Mouse (Mus musculus) neural tube, embryonic 15.5 days (tissue): ENCODE measurements around the gene Nudt15. TPM values are rescaled to one million over a fixed set of nuclear protein-coding genes. Genes with fewer than 3 reads are reported as not detected.
A peak's percentile ranks its signal among the peaks of the same experiment; 100 is the strongest.

Source experiments
- ATAC-seq: fragments of 200-750 bp; cut with Nextera tagmentation; 2 replicates; pipeline ENCODE4 v1.8.0; 2017; ENCODE audit warnings: mild to moderate bottlenecking, moderate TSS enrichment, moderate library complexity; ENCODE audit not compliant: low FRiP score
- H3K27ac ChIP-seq: fragments of 300-500 bp; sonication (generic); replicated peaks from 2 replicates; pipeline ENCODE4 v1.5.1; 2015; ENCODE audit warnings: mild to moderate bottlenecking, inconsistent platforms
- H3K27me3 ChIP-seq: fragments of 300-500 bp; sonication (generic); replicated peaks from 2 replicates; pipeline ENCODE4 v1.6.1; 2015; ENCODE audit warnings: inconsistent platforms
- H3K36me3 ChIP-seq: fragments of 300-500 bp; sonication (generic); 2 replicates; pipeline ENCODE4 v1.6.1; 2015; ENCODE audit warnings: inconsistent platforms
- H3K4me1 ChIP-seq: fragments of 300-500 bp; sonication (generic); 2 replicates; pipeline ENCODE4 v1.6.1; 2015; ENCODE audit warnings: inconsistent platforms
- H3K4me2 ChIP-seq: fragments of 300-500 bp; sonication (generic); 2 replicates; pipeline ENCODE4 v1.6.1; 2015; ENCODE audit warnings: inconsistent platforms, mild to moderate bottlenecking, moderate library complexity
- H3K4me3 ChIP-seq: fragments of 300-500 bp; sonication (generic); replicated peaks from 2 replicates; pipeline ENCODE4 v1.5.1; 2015; ENCODE audit warnings: mild to moderate bottlenecking, inconsistent platforms
- H3K9ac ChIP-seq: fragments of 300-500 bp; sonication (generic); replicated peaks from 2 replicates; pipeline ENCODE4 v1.6.1; 2015; ENCODE audit warnings: mild to moderate bottlenecking, inconsistent platforms
- H3K9me3 ChIP-seq: fragments of 300-500 bp; sonication (generic); replicated peaks from 2 replicates; pipeline ENCODE4 v1.6.1; 2016; ENCODE audit warnings: inconsistent platforms
- WGBS: fragments of 180-500 bp; shearing (Covaris S2); methylation state at CpG from one replicate; pipeline ENCODE4 v1.1.7; 2015; ENCODE audit warnings: mixed read lengths; 5-methylcytosine and 5-hydroxymethylcytosine counted together
- polyA plus RNA-seq: library from polyadenylated mRNA; unstranded; fragments of >200 nt; fragmentation: Nextera tagmentation; extraction: Ambion mirVana; gene quantifications from 2 replicates; pipeline ENCODE4 v1.2.1, GENCODE M21; 2015

Nudt15 gene
- polyA plus RNA-seq, 1 experiment from 2014 or later = 8.5 TPM

DNA sequence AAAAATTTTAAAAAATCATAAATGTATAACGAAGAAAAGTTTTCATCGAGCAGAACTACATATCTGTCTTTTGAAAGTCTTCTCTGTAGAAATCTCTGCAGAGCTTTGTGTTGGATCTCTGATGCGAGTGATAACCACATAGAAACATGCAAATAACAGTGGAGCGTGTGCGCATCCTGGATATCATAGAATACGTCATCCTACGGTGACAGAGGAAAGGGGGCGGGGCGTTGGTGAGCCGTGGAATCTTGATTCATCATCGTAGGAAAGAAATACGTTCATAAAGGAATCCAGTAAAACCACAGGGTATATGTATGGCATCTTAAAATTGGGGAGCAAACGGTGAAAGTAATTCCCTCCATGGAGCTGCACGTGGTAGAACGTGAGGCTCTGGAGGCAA lies 40.8 kb downstream of the Nudt15 start:
- H3K27me3 ChIP-seq = no peaks in the 10 kb centered on the region
- H3K9me3 ChIP-seq = no peaks in the 10 kb centered on the region
- no peak overlapping the region for H3K4me2 ChIP-seq
- H3K36me3 ChIP-seq = no peaks in the 10 kb centered on the region; the same call in 1 of the 2 replicates
- no peak overlapping the region for H3K27ac ChIP-seq
- no peak for ATAC-seq
- no peak overlapping the region for H3K9ac ChIP-seq
- peaks cover 31% of the 10 kb centered on the region for H3K4me1 ChIP-seq
- H3K4me3 ChIP-seq = no peak overlapping the region
- 93% methylated on average over 15 of the region's 15 CpGs for WGBS

DNA sequence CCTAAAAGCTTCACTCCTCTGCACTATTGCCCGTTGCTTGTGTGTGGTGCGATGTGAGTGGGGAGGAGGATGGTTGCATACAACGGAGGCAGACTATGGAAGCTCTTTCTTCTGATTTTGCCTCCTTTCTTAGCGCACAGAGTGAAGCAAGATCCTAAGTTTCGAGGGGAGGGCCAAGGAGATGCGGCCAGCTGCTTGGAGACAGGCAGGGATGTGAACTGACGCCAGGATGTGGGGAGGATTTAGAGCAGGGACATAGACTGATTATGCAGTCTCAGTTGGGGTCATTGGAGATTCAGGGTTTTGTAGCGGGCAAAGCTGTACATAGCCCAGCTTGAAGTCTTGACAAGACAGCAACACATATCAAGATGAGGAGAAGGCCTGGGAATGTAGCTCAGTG lies 41.8 kb downstream of the Nudt15 start:
- H3K27me3 ChIP-seq = no peaks in the 10 kb centered on the region
- no peak overlapping the region for H3K4me2 ChIP-seq
- WGBS = 61% methylated on average over 8 of the region's 8 CpGs
- H3K27ac ChIP-seq = no peak overlapping the region
- H3K9ac ChIP-seq = no peak overlapping the region
- peaks cover 29% of the 10 kb centered on the region for H3K4me1 ChIP-seq
- no peak for ATAC-seq
- no peaks in the 10 kb centered on the region for H3K9me3 ChIP-seq
- H3K36me3 ChIP-seq = no peaks in the 10 kb centered on the region
- no peak overlapping the region for H3K4me3 ChIP-seq

DNA sequence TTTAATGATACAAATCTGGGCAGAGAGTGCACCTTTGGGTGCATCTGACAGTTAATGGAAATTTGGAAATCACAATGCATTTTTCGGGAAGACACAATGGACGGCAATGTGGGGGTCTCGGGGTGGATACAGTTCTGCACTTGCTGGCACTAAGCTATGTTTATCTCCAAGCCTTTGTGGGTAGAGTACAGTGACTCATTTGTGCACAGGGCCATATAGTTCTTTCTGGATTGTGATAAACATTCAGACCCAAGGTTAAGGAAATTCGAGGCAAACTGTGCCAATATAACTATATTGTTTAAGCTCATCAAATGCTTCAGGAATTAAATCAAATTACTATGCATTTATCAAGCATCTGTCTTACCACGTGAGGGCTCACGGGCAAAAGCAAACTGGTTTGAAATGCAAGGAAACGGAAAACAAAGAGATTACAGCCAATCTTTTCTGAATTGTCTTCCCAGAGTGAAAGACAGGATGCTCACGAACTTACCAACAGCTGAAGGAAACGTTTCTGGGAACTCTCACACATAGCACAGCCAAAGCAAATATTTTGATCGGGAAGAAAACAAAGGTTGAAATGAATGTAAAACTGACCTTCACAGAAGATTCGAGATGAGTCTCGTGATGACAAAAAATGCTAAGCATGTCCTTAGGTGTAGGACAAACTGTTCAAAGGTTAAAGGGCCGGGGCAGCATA lies 44.7 kb downstream of the Nudt15 start:
- no peak for ATAC-seq
- H3K4me1 ChIP-seq = peaks cover 19% of the 10 kb centered on the region
- no peak overlapping the region for H3K4me3 ChIP-seq
- no peaks in the 10 kb centered on the region for H3K36me3 ChIP-seq
- no peaks in the 10 kb centered on the region for H3K27me3 ChIP-seq
- 45% methylated on average over 13 of the region's 13 CpGs for WGBS
- no peak overlapping the region for H3K9ac ChIP-seq
- no peak overlapping the region for H3K4me2 ChIP-seq
- no peaks in the 10 kb centered on the region for H3K9me3 ChIP-seq
- peak overlapping the region; percentile 72 for H3K27ac ChIP-seq

DNA sequence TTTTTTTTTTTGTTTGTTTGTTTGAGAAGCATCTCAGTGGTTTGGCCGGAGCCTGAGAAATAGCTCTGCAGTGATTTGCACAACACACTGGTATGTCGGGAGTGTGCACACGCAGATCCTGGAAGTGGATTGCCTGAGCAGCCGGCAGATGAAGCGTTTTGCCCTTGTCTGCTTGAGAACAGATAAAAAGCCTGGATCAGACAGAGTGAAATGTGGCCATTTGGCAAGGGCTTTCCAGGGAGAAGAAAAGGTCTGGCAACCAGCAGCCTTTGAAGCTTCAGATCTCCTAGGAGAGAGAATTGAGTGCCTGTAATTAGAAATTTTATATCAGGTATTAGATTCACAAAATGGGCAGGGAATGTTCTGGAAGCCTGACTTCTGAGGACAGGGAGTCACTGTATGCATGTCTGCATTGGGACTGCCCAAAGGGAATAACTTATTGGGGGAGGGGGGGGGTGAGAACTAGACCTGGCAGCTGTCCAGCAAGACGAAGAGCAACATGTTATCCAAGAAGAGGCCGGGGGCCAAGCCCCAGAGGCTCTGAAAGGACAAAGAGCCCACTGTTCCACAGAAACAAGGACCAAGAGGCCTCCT lies 45.4 kb downstream of the Nudt15 start:
- ATAC-seq = peak; percentile 78
- no peak overlapping the region for H3K4me3 ChIP-seq

DNA sequence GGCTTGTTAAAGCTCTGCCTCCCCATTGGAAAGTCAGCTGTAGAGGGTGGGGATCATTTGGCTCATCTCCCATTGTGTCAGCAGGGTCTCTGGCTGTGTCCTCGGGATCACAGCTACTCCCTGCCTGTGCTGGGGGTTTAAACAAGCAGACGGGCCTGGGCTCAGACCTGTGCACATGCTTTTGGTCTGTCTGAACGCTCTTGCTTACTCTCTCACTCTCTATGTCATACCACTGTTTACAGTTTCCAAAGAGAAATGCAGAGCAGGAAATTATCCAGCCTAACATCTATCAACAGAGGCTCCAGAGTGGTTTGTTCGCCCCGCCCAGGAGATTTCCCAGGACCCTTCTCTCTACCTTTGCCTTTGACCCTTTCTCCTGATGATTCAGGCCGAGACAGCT lies 46.3 kb downstream of the Nudt15 start:
- H3K27me3 ChIP-seq = no peaks in the 10 kb centered on the region
- H3K9me3 ChIP-seq = no peaks in the 10 kb centered on the region
- peak overlapping the region; percentile 72 for H3K27ac ChIP-seq
- H3K9ac ChIP-seq = no peak overlapping the region
- no peak overlapping the region for H3K4me3 ChIP-seq
- H3K4me2 ChIP-seq = no peak overlapping the region
- 64% methylated on average over 6 of the region's 6 CpGs for WGBS
- H3K4me1 ChIP-seq = peaks cover 19% of the 10 kb centered on the region
- no peak for ATAC-seq
- no peaks in the 10 kb centered on the region for H3K36me3 ChIP-seq

More for the DNA sequence above, 45.4 kb downstream of the Nudt15 start:
- Histone ChIP-seq H3K27ac (peak overlapping the region; percentile 72), H3K9ac (no peak overlapping the region), H3K27me3 (no peaks in the 10 kb centered on the region), H3K4me1 (peaks cover 19% of the 10 kb centered on the region), H3K36me3 (no peaks in the 10 kb centered on the region), H3K9me3 (no peaks in the 10 kb centered on the region), H3K4me2 (no peak overlapping the region)
- 22% methylated on average over 7 of the region's 7 CpGs for WGBS

DNA sequence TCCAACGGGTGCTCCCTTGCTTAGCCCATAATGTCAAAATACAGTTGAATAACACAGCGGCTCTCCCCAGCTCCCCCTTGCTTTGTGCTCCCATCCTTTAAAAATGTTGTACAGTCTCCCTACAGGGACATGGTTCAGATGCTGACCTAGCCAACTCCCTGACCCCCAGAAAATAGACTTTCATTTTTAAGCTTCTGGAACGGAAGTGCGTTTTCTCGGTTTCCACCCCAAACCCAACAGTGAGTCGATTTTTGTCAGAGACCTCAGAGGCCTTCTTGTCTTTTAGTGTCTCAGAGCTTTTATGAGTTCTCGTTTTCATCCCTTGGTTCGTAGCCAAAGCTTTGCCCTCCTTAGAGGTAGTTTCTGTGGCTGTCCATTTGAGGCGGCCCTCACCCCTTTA lies 46.8 kb downstream of the Nudt15 start:
- ATAC-seq = no peak

DNA sequence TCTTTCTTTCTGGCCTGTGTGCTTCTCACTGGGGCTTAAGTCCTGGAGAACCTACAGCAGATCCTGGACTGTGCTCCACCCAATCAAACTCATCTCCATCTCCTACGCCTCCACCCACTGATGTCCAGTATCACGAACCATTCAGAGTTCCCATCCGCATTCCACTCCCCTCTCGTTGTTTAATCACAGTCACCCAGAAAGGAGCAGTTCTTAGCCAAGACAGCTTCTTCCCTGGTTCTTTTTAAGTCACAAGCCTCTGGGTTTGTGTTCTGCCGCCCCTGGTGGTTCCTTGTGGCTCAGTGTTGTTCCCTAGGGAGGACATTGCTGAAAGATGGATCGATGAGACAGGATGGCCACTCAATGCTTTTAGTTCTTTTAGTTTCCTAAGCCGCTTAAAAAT lies 52.3 kb downstream of the Nudt15 start:
- Histone ChIP-seq H3K4me2 (no peak overlapping the region), H3K9me3 (peaks cover 4% of the 10 kb centered on the region; the same call in 1 of the 2 replicates), H3K27ac (no peak overlapping the region), H3K27me3 (no peaks in the 10 kb centered on the region), H3K4me3 (no peak overlapping the region), H3K4me1 (no peaks in the 10 kb centered on the region), H3K9ac (no peak overlapping the region), H3K36me3 (no peaks in the 10 kb centered on the region)
- ATAC-seq = no peak
- 74% methylated on average over 7 of the region's 7 CpGs for WGBS

More for the DNA sequence above, 46.8 kb downstream of the Nudt15 start:
- no peaks in the 10 kb centered on the region for H3K9me3 ChIP-seq
- H3K9ac ChIP-seq = no peak overlapping the region
- H3K27ac ChIP-seq = peak overlapping the region; percentile 72
- no peak overlapping the region for H3K4me3 ChIP-seq
- H3K4me2 ChIP-seq = no peak overlapping the region
- no peaks in the 10 kb centered on the region for H3K36me3 ChIP-seq
- no peaks in the 10 kb centered on the region for H3K27me3 ChIP-seq
- 78% methylated on average over 9 of the region's 9 CpGs for WGBS
- H3K4me1 ChIP-seq = peaks cover 19% of the 10 kb centered on the region

DNA sequence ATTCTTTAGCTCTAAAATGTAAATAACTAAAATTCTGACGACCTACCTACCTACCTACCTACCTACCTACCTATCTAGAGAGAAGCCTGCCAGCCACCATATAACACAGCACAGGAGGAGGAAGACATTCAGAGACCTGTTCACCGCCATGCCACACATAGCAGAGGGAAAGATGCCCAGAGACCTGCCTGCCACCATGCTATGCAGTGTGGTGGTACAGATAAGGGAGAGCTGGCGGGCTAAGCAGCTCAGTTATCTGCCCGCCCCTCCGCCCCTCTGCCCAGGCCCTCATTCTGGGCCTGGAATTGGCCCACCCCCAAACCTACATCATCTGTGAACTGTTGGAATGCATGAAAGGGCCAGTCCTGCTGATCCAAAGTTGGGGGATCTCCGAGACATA lies 53.9 kb downstream of the Nudt15 start:
- Histone ChIP-seq H3K4me1 (no peaks in the 10 kb centered on the region), H3K4me3 (no peak overlapping the region), H3K27me3 (no peaks in the 10 kb centered on the region), H3K36me3 (no peaks in the 10 kb centered on the region), H3K9me3 (peaks cover 5% of the 10 kb centered on the region; the same call in 1 of the 2 replicates), H3K27ac (no peak overlapping the region), H3K4me2 (no peak overlapping the region), H3K9ac (no peak overlapping the region)
- WGBS = 84% methylated on average over 6 of the region's 6 CpGs
- no peak for ATAC-seq

DNA sequence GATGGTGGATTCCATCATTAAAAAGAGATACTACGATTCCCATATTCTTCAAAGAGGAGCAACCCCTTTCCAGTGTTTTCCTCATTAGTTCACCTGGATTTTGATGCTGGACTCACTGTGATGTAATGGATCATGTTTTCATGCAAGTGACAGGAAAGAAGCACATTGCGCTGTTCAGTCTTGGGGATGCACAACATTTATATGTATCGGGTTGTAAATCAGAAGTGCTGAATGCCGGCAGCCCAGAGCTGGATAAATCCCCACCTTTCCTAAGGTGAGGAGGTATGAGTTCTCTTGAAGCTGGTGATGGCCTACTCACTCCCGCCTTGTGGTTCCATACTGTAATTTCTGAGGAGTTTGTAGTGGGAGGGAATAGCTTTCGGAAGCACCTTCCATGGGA lies 54.7 kb downstream of the Nudt15 start:
- Histone ChIP-seq H3K36me3 (no peaks in the 10 kb centered on the region), H3K9me3 (peaks cover 5% of the 10 kb centered on the region; the same call in 1 of the 2 replicates), H3K4me3 (no peak overlapping the region), H3K9ac (no peak overlapping the region), H3K4me1 (no peaks in the 10 kb centered on the region), H3K4me2 (no peak overlapping the region), H3K27me3 (no peaks in the 10 kb centered on the region), H3K27ac (no peak overlapping the region)
- no peak for ATAC-seq
- 95% methylated on average over 6 of the region's 6 CpGs for WGBS

DNA sequence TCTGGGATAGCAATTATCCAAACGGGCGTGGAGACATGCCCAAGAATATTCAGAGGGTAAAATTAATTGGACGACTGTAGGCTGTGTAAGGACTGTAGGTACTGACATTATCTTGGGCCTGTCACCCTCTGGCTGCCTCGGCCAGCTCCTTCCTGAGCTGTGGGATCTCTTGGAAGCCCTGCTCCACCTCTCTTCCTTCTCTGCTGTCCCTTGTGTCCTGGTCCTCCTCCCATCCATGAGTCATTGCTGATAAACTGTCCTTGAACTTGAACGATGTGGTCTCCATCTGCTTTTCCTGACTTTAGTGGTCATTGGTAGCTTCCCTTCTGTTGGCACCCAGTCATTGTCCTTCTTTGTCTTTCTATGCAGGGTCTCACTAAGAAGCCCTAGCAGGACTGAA lies 61.4 kb downstream of the Nudt15 start:
- H3K9ac ChIP-seq = no peak overlapping the region
- H3K4me1 ChIP-seq = no peaks in the 10 kb centered on the region
- H3K27ac ChIP-seq = no peak overlapping the region
- H3K36me3 ChIP-seq = no peaks in the 10 kb centered on the region
- peaks cover 5% of the 10 kb centered on the region; the same call in 1 of the 2 replicates for H3K9me3 ChIP-seq
- H3K4me3 ChIP-seq = no peak overlapping the region
- no peak overlapping the region for H3K4me2 ChIP-seq
- WGBS = 91% methylated on average over 5 of the region's 5 CpGs
- no peak for ATAC-seq
- no peaks in the 10 kb centered on the region for H3K27me3 ChIP-seq

DNA sequence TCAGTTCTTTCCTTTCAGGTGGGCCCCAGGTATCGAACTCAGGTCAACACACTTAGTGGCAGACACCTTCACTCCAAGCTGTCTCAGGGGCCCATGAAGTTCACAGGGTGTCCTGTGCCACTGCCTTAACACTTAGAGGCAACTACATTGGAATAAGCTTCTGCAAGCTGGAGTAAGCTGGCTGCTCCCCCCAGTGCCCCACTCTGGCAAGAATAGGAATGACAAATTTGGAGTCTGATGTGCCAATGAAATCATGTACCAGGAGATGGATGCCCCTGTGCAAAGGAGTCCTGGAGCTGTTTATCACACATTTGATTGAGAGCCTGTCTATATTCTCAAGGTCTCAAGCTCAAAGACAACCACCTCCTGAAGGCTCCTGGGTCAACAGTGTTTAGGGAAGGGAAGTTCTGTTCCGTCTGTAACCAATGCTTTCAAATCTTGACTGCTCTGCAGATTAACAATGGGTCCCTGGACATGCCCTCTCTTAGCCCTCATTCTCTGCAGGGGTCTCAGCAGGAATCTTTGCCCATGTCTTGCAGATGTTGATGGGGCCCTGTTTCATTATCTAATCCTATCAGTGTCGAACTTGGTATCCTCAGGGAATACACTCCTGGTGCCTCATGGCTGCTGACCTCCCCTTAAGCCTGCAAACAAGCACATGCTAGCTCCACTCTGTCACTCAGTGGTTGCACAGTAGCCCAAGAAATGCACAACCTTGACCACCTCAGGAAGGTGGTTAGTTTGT lies 63.5 kb downstream of the Nudt15 start:
- 72% methylated on average over 3 of the region's 3 CpGs for WGBS
- Histone ChIP-seq H3K4me3 (no peak overlapping the region), H3K27me3 (no peaks in the 10 kb centered on the region), H3K27ac (no peak overlapping the region), H3K9me3 (no peaks in the 10 kb centered on the region), H3K36me3 (no peaks in the 10 kb centered on the region), H3K9ac (no peak overlapping the region), H3K4me2 (no peak overlapping the region), H3K4me1 (no peaks in the 10 kb centered on the region)
- no peak for ATAC-seq
